Mouse (Mus musculus) ovary, postnatal 10 days (tissue): ENCODE results near the gene Vangl2.
"Not testable (repeated sequence)": the region's sequence is repeated elsewhere in the genome, so short reads cannot be mapped to it uniquely, and the experiment has no call there.

ENCODE experiments used
- DNase-seq: peaks from one replicate; pipeline ENCODE4 v3.0.0; 2022; ENCODE audit warnings: low spot score

The Vangl2 gene

GRCm38 (mm10) chr1:172001665-172002064, 26.6 kb downstream of the Vangl2 start:
- DNase-seq: no peak

GRCm38 (mm10) chr1:172000641-172001040, 27.6 kb downstream of the Vangl2 start:
- no peak for DNase-seq

- no peak for DNase-seq
Measured at GRCm38 (mm10) chr1:171998820-171999597, 29.2 kb downstream of the Vangl2 start.

GRCm38 (mm10) chr1:171996701-171997100, 31.5 kb downstream of the Vangl2 start:
- DNase-seq: no peak

- no peak for DNase-seq
Measured at GRCm38 (mm10) chr1:171994918-171995715, 33.1 kb downstream of the Vangl2 start.

GRCm38 (mm10) chr1:171994501-171994900, 33.7 kb downstream of the Vangl2 start:
- no peak for DNase-seq

- no peak for DNase-seq
Measured at GRCm38 (mm10) chr1:171992901-171993530, 35.2 kb downstream of the Vangl2 start.

- DNase-seq: no peak
Measured at GRCm38 (mm10) chr1:171991883-171992282, 36.4 kb downstream of the Vangl2 start.

GRCm38 (mm10) chr1:171984121-171984520, 44.1 kb downstream of the Vangl2 start:
- DNase-seq: no peak

GRCm38 (mm10) chr1:171983372-171984001, 44.8 kb downstream of the Vangl2 start:
- DNase-seq: no peak

GRCm38 (mm10) chr1:171982740-171983139, 45.5 kb downstream of the Vangl2 start:
- no peak for DNase-seq

GRCm38 (mm10) chr1:171982170-171982569, 46.1 kb downstream of the Vangl2 start:
- no peak for DNase-seq

GRCm38 (mm10) chr1:171979969-171980730, 48.1 kb downstream of the Vangl2 start:
- no peak for DNase-seq

GRCm38 (mm10) chr1:171977891-171978290, 50.4 kb downstream of the Vangl2 start:
- DNase-seq: no peak

- no peak for DNase-seq
Measured at GRCm38 (mm10) chr1:171976826-171977539, 51.3 kb downstream of the Vangl2 start.

GRCm38 (mm10) chr1:171975831-171976230, 52.4 kb downstream of the Vangl2 start:
- no peak for DNase-seq

GRCm38 (mm10) chr1:171975377-171975776, 52.9 kb downstream of the Vangl2 start:
- DNase-seq: no peak

- not testable (repeated sequence) for DNase-seq
Measured at GRCm38 (mm10) chr1:171974361-171974760, 53.9 kb downstream of the Vangl2 start.

GRCm38 (mm10) chr1:171970854-171971586, 57.2 kb downstream of the Vangl2 start:
- no peak for DNase-seq

GRCm38 (mm10) chr1:171969221-171969620, 59.0 kb downstream of the Vangl2 start:
- DNase-seq: no peak
